Mouse (Mus musculus): ENCODE measurements around the gene Ajm1. TPM values are rescaled to one million over a fixed set of nuclear protein-coding genes. Genes with fewer than 3 reads are reported as not detected.
"Not testable (repeated sequence)": the region's sequence is repeated elsewhere in the genome, so short reads cannot be mapped to it uniquely, and the experiment has no call there.

Gene Ajm1
- total RNA-seq, 2 experiments from 2014 or later: 0.73 to 1.3 TPM

- no peak for DNase-seq
Observed at GRCm38 (mm10) chr2:25565741-25566140, 15.8 kb downstream of the Ajm1 start.

GRCm38 (mm10) chr2:25561946-25562345 lies 19.6 kb downstream of the Ajm1 start:
- no peak for DNase-seq

DNA sequence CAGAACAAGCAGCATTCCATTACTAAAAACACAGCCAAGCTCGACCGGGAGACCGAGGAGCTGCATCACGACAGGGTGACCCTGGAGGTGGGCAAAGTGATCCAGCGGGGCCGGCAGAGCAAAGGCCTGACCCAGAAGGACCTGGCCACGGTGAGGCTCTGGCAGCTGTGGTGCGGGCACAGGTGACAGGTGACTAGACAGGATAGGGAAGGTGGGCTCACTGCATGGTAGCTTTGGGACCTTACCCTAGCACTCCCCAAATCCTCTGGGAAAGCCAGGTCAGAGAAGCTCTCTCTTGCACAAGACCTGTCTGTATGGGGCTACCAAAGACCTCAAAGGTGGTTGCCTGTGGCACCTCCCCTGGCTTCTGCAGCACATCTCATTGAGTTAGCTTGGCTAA lies 21.0 kb downstream of the Ajm1 start:
- DNase-seq: no peak

- no peak for DNase-seq
Observed at GRCm38 (mm10) chr2:25558774-25559173, 22.8 kb downstream of the Ajm1 start.

DNA sequence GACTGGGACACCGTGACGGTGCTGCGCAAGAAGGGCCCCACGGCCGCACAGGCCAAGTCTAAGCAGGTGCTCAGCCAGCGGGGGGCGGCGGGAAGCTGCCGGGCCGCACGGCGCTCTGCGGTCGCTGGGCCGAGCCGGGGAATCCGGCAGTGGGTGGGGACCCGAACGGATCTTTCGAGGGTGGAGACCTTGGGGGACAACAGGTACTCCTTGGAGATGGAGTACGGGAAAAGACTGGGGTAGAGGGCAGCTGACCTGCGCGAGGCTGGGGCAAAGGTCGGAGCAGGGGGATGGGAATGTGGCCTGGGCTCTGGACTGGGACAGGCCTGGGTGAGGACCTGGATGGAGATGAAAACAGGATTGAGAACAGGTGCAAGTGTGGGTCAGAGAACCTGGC lies 23.6 kb downstream of the Ajm1 start:
- no peak for DNase-seq

- DNase-seq: peak; percentile 98 to 99
Observed at GRCm38 (mm10) chr2:25557221-25557963, 24.2 kb downstream of the Ajm1 start, which contains the start of gene Edf1. TSS of gene Edf1 (plus strand) at chr2:25557847.

- DNase-seq: no peak
Observed at GRCm38 (mm10) chr2:25556296-25556695, 25.3 kb downstream of the Ajm1 start.

GRCm38 (mm10) chr2:25555479-25555878 lies 26.1 kb downstream of the Ajm1 start:
- not testable (repeated sequence) for DNase-seq

DNA sequence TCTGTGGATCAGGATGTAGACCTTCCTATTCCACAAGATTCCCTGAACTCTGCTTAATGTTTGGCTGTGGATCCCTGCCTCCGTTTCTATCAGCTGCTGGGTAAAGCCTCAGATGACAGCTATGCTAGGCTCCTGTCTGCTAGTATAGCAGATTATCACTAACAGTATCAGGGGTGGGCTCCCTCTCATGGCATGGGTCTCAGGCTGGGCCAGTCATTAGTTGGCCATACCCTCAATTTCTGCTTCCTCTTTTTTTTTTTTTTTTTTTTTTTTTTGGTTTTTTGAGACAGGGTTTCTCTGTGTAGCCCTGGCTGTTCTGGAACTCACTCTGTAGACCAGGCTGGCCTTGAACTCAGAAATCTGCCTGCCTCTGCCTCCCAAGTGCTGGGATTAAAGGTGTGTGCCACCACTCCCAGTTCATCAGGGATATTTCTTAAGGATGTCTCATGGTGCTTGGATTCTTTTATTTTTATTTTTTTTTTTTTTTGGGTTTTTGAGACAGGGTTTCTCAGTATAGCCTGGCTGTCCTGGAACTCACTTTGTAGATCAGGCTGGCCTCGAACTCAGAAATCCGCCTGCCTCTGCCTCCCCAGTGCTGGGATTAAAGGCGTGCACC lies 28.3 kb downstream of the Ajm1 start:
- DNase-seq: not testable (repeated sequence)

- DNase-seq: peak; percentile 66 to 69
Observed at GRCm38 (mm10) chr2:25551186-25551585, 30.4 kb downstream of the Ajm1 start.

DNA sequence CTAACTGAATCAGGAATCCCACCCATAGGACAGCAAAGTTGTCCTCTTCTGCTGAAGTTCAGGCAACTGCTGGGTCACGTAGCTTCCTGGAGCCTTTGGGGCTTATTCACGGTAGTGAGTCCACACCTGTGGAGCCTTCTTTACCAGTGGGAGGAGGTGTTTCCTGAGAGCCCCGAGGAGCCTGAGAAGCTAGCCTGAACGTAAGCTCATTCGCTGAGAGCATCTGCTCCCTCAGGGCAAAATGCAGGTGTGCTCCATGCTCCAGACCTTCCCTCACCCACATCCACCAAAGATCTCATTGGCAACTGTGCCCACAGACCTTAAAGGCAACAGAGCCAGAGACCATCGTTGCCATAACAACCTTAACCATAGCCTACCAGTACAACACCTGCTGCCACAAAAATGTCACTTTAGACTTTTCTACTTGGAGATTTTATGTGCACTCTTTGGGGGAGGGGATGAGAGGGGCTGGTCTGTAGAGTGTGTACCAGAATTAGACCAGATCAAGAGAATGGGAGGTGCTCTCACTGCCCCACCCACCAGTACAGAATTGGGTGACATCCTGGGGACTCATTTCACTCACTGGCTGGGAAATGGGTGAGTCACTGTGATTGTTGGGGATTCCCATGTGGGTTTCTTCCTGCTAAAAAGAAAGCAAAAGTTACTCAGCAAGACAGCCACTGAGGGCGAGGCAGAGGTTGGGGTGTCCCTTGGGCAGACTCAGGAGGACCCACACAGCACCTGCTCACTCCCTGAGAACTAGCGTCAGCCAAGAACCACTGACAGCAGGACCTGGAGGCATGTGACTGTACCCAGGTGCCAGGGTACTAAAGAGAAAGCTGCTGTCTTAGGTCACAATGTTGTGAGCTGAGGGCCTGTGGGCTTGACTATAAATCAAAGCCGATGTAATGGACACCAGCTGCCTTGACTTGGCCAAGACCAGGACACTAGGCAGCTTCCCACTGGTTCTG lies 32.3 kb downstream of the Ajm1 start:
- DNase-seq: no peak

DNA sequence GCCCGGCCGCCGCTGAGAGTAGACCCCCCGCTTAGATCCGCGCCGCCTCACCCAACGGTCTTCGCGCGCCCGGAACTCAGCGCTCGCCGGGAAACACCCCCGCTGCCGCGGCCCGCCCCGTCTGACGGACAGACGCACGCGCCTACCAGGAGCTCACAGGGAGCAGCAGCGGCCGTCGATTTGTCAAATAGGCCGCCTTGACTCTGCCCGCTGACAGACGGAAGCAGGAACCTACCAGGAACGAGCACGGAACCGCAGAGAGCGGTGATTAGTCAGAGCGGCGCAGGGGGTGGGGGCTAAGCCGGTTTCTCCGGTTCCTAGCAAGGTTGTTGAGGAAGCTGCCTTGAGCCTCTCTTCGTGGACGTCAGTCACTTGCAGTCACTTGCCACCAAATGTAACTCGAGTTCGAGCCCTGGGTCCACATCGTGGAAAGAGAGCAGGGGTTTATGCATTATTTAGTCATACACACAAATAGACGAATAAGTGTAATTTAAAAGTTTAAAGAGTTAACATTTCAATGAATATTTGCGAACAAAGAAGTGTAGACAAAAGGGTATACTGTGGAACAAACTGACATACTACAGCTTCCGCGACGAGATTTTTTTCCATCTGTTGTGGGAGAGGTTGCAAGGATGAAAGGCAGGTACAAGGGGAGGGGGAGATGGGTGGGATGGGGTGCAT lies 34.6 kb downstream of the Ajm1 start, which contains the start of gene Traf2:
Traf2 (minus strand) TSS at position 130 of the 681 bp plus-strand sequence.
- peak; percentile 99 for DNase-seq

GRCm38 (mm10) chr2:25545996-25546810 lies 35.4 kb downstream of the Ajm1 start:
- DNase-seq: peak; percentile 84 to 92

DNA sequence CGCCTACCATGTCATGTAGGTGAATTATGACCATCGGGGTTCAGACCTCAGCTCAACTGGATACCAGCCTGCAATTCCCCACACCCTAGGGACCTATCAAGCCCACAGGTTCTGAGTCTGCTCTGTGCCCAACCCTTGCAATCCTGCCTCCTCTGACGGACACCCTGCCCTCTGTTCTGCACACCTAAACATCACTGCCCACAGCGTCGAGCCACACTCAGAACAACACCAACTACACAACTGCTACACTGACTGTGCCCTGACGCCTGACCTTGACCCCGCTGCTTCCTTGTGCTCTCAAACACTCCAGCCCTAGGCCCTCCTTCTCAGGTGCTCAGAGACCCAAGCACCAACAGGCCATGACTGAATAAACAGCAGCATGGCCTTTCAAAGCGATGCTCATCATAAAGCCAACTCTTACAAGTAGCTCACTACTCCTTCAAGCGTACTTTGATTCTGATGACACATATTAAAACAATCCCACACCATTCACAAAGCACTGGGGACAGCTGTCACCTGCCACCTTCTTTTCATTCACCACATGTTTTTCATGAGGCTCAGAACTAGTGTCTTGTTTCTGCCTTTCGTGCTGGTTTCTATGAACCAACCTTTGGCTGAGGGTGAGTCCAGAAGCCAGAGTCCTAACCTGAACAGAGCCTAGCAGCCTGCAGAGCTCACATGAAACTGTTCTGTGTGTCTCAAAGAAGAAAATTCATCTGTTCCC lies 39.8 kb downstream of the Ajm1 start:
- no peak for DNase-seq

DNA sequence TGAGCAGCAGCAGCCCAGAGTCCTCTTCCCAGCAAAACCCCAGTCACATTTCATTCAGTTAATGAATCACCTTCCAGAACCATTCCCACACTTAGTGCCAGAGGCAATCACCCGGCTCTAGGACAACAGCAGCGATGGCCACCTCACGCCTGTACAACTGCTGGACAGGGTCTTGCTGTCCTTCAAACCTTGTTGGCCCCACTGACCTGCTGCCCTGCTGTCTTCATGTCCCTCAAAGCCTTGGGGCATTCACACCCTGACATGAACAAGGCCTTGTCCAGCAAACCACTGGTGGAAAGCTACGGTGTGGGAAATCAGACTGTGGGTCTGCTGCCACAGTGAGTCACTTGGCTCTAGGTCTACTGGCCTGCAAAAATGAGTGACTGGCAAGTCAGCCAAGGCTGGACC lies 41.0 kb downstream of the Ajm1 start:
- peak; percentile 43 to 66 for DNase-seq

GRCm38 (mm10) chr2:25536531-25536930 lies 45.0 kb downstream of the Ajm1 start:
- DNase-seq: peak; percentile 79 to 81

DNA sequence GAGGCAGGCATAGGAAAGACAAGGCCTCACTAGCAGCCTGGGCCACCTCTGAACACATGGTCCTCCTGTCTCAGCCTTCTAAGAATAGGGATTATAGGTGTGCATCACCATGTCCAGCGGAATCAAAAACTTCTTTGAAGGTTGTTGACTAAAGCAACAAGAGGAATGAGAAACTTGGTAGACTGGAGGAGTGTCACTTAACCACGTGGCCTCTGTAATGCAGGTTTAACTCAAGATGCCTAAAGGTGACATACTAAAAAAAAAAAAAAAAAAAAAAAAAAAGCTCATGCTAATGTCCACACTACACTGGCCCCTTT lies 46.7 kb downstream of the Ajm1 start:
- DNase-seq: no peak

DNA sequence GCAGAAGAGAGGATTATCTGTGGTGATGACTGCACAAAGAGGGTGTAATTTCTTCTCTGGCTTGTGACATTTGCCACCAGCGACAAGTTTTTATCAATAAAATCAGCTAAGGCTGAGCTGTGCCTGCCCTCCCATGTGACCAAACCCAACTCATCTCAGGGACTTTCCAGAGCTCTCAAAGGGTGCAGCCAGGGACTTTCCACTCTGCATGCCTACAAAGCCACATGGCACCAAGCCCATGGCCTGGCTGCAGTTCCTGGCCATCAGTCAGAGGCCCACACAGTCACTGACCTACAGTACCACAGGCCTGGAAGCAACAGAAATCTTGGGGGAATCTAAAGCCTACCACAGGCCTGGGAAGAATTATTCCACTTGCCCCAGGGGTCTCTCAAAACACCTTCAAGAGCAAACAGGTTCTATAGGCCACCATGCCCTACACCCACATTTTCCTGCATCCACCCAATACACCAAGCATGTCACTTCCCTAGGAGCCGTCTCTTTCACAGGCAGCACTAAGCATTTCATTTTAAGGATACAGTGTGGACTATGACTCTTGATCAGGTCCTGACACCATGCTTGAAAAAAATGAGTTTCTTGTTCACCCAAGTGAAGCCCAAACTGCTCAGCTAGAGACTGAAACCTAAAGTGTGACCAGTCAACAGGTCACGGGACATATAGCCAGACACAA lies 47.2 kb downstream of the Ajm1 start:
- DNase-seq: peak; percentile 95

GRCm38 (mm10) chr2:25533707-25534106 lies 47.9 kb downstream of the Ajm1 start:
- no peak for DNase-seq
